Mouse (Mus musculus): ENCODE data around the gene Armt1. TPM values are rescaled to one million over a fixed set of nuclear protein-coding genes. Genes with fewer than 3 reads are reported as not detected.

Gene Armt1
- polyA plus RNA-seq, 1 experiment from 2014 or later, result 30.1 TPM

DNA sequence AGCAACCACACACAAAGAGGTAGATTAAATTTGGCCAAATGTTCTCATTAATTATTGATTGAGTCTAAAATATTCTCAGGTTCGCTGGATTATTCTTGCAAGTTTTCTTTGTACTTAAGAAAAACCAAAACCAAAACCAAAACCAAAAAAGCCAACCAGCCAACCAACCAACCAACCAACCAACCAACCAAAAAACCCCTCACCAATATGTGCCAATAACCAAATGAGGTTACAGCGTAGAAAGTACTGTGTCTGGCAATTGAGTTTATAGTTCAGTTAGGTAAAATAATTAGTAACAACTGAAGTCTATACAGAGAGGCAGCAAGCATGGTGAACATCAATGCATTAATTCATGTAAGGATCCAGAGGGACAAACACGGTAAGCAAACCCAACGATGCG is 57.6 kb downstream of the Armt1 start:
- no peak overlapping the region for H3K9ac ChIP-seq (ENCODE audit: low read depth, low read length)
- 84% methylated on average over 5 of the region's 5 CpGs for WGBS
- H3K4me2 ChIP-seq, result no peak overlapping the region
- no peaks in the 10 kb centered on the region for H3K36me3 ChIP-seq (ENCODE audit: control insufficient read depth, insufficient read depth, low read length)
- H3K27me3 ChIP-seq (replicated peaks; ENCODE audit: control insufficient read depth, insufficient read depth, low read length), result no peaks in the 10 kb centered on the region
- no peaks in the 10 kb centered on the region for H3K9me3 ChIP-seq (ENCODE audit: control insufficient read depth, low read length)
- ATAC-seq (replicated peaks; ENCODE audit: low FRiP score) (no peak), DNase-seq (ENCODE audit: low spot score) (no peak)
- H3K4me3 ChIP-seq (ENCODE audit: low read depth, low read length), result no peak overlapping the region
- H3K4me1 ChIP-seq (replicated peaks; ENCODE audit: control insufficient read depth, insufficient read depth, low read length), result 0 out of 2 replicates have a peak, but pooled peaks cover 6% of the 10 kb centered on the region
- no peak overlapping the region for H3K27ac ChIP-seq (ENCODE audit: low read depth, low read length)

DNA sequence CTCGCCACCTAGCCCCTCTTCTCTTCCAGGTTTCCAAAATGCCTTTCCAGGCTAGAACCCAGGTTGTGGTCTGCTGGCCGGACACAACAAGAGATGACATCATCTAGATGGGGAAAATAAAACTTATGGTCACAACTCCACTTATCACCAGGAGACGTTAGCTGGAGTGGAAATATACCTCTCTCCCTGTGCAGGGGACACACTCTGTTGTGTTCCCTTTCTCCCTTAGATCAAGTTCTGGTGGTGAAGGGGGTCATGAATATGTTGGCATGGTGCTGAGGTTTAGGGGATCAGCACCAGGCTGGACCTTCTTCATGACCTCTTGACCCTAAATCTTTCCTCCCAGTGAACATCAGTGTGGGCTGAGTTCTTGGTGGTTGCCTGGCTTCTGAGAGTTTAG is 59.0 kb downstream of the Armt1 start:
- H3K4me2 ChIP-seq, result no peak overlapping the region; the same call in 1 of the 2 replicates
- H3K27me3 ChIP-seq (replicated peaks; ENCODE audit: control insufficient read depth, insufficient read depth, low read length), result no peaks in the 10 kb centered on the region
- H3K4me3 ChIP-seq (ENCODE audit: low read depth, low read length), result no peak overlapping the region
- 40% methylated on average over 2 of the region's 3 CpGs for WGBS
- H3K9ac ChIP-seq (ENCODE audit: low read depth, low read length), result no peak overlapping the region
- H3K36me3 ChIP-seq (ENCODE audit: control insufficient read depth, insufficient read depth, low read length), result no peaks in the 10 kb centered on the region
- ATAC-seq (replicated peaks; ENCODE audit: low FRiP score), result peak; percentile 67; the same call in 1 of the 2 replicates
- 0 out of 2 replicates have a peak, but pooled peaks cover 6% of the 10 kb centered on the region for H3K4me1 ChIP-seq (replicated peaks; ENCODE audit: control insufficient read depth, insufficient read depth, low read length)
- H3K27ac ChIP-seq (ENCODE audit: low read depth, low read length), result no peak overlapping the region
- DNase-seq (ENCODE audit: low spot score), result no peak
- H3K9me3 ChIP-seq (ENCODE audit: control insufficient read depth, low read length), result no peaks in the 10 kb centered on the region

DNA sequence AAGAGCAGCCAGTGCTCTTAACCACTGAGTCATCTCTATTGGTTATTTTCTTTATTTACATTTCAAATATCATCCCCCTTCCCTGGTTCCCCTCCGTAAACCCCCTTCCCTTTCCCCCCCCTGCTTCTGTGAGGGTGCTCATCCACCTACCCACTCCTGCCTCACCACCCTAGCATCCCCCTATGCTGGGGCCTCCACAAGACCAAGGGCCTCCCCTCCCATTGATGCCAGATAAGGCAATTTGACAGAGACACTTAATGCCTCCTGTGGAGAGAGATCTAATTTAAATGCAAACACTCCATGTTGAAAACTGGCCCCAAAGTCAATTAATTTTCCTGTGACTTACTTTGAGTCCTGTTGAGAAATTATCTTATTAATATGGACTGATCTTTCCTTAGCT is 59.8 kb downstream of the Armt1 start:
- Histone ChIP-seq H3K27ac (ENCODE audit: low read depth, low read length) (no peak overlapping the region), H3K4me3 (ENCODE audit: low read depth, low read length) (no peak overlapping the region), H3K27me3 (replicated peaks; ENCODE audit: control insufficient read depth, insufficient read depth, low read length) (no peaks in the 10 kb centered on the region), H3K36me3 (ENCODE audit: control insufficient read depth, insufficient read depth, low read length) (no peaks in the 10 kb centered on the region), H3K4me1 (replicated peaks; ENCODE audit: control insufficient read depth, insufficient read depth, low read length) (0 out of 2 replicates have a peak, but pooled peaks cover 6% of the 10 kb centered on the region), H3K4me2 (no peak overlapping the region), H3K9me3 (ENCODE audit: control insufficient read depth, low read length) (no peaks in the 10 kb centered on the region), H3K9ac (ENCODE audit: low read depth, low read length) (no peak overlapping the region)
- DNase-seq (ENCODE audit: low spot score) (no peak), ATAC-seq (replicated peaks; ENCODE audit: low FRiP score) (peak; percentile 66; the same call in 1 of the 2 replicates)
- 53% methylated on average over 1 of the region's 1 CpGs for WGBS

DNA sequence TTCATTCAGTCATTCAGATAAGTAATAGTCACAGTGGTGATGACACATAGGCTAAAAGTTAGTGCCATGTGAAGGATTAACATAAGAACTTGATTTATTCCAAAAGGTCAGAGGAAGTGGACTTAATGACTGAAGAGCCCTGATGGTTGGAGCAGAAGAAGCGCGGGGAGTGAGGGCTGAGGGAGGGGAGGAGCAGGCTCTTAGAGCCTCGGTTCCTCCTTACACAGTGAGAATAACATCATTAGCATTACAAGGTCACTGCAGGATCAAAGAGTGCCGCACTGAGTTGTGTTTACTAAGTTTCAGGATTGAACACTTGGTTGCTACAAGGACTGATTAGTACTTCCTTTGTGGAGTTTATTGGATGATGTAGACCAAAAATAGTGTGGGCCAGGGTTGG is 60.6 kb downstream of the Armt1 start:
- no peak overlapping the region for H3K4me3 ChIP-seq (ENCODE audit: low read depth, low read length)
- no peak for DNase-seq (ENCODE audit: low spot score)
- no peaks in the 10 kb centered on the region for H3K27me3 ChIP-seq (replicated peaks; ENCODE audit: control insufficient read depth, insufficient read depth, low read length)
- no peaks in the 10 kb centered on the region for H3K36me3 ChIP-seq (ENCODE audit: control insufficient read depth, insufficient read depth, low read length)
- H3K4me2 ChIP-seq, result no peak overlapping the region
- H3K9me3 ChIP-seq (ENCODE audit: control insufficient read depth, low read length), result no peaks in the 10 kb centered on the region
- 38% methylated on average over 4 of the region's 4 CpGs for WGBS
- H3K27ac ChIP-seq (ENCODE audit: low read depth, low read length), result no peak overlapping the region
- no peak overlapping the region for H3K9ac ChIP-seq (ENCODE audit: low read depth, low read length)
- H3K4me1 ChIP-seq (replicated peaks; ENCODE audit: control insufficient read depth, insufficient read depth, low read length), result 0 out of 2 replicates have a peak, but pooled peaks cover 6% of the 10 kb centered on the region
- no peak for ATAC-seq (replicated peaks; ENCODE audit: low FRiP score)

DNA sequence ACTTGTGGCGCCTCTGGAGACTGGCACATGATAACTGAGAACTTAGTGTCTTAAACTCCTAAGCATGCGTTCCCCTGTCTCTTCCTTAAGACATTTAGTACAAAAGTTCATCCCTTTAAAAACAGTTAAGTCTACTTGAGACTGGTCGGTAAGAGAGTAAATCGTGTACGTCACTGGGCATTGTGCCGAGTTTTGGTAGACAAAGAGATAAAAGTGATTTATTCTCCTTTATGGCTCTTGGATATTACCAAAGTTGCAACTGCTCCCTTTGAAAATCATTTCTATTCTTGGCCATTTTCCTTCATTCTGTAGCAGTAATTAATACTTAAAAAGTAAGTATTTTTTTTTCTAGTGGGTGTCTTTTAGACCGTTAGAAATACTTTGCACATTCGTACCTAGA is 71.0 kb downstream of the Armt1 start:
- no peaks in the 10 kb centered on the region for H3K9me3 ChIP-seq (ENCODE audit: control insufficient read depth, low read length)
- no peak overlapping the region for H3K4me2 ChIP-seq
- ATAC-seq (replicated peaks; ENCODE audit: low FRiP score) (no peak), DNase-seq (ENCODE audit: low spot score) (no peak)
- 85% methylated on average over 8 of the region's 8 CpGs for WGBS
- no peak overlapping the region for H3K27ac ChIP-seq (ENCODE audit: low read depth, low read length)
- no peaks in the 10 kb centered on the region for H3K27me3 ChIP-seq (replicated peaks; ENCODE audit: control insufficient read depth, insufficient read depth, low read length)
- no peak overlapping the region for H3K9ac ChIP-seq (ENCODE audit: low read depth, low read length)
- no peak overlapping the region for H3K4me3 ChIP-seq (ENCODE audit: low read depth, low read length)
- H3K36me3 ChIP-seq (ENCODE audit: control insufficient read depth, insufficient read depth, low read length), result no peaks in the 10 kb centered on the region
- H3K4me1 ChIP-seq (replicated peaks; ENCODE audit: control insufficient read depth, insufficient read depth, low read length), result no peaks in the 10 kb centered on the region

Other genes with a start within 250 kb of the Armt1 start
- gene Akap12, start 166.1 kb upstream of the Armt1 start, polyA plus RNA-seq (2014; fragmentation: Nextera tagmentation; extraction: Ambion mirVana), result 12.0 and 12.1 TPM in 2 replicates
- gene Zbtb2, start 44.4 kb upstream of the Armt1 start, polyA plus RNA-seq (2014; fragmentation: Nextera tagmentation; extraction: Ambion mirVana), result 11.7 and 12.3 TPM in 2 replicates
- gene Rmnd1, start 79 bp upstream of the Armt1 start, polyA plus RNA-seq (2014; fragmentation: Nextera tagmentation; extraction: Ambion mirVana), result 56.2 and 60.3 TPM in 2 replicates
- not detected in 2 replicates for gene Ccdc170, start 50.0 kb downstream of the Armt1 start, polyA plus RNA-seq (2014; fragmentation: Nextera tagmentation; extraction: Ambion mirVana)
- gene Esr1, start 179.1 kb downstream of the Armt1 start, polyA plus RNA-seq (2014; fragmentation: Nextera tagmentation; extraction: Ambion mirVana), result 0.05 and 0.14 TPM in 2 replicates

Measured in liver, embryonic 11.5 days (tissue).